Mouse (Mus musculus) embryonic facial prominence, embryonic 15.5 days (tissue): ENCODE data around the gene Ppp1r11. TPM values are rescaled to one million over a fixed set of nuclear protein-coding genes. Genes with fewer than 3 reads are reported as not detected.
A peak's percentile ranks its signal among the peaks of the same experiment; 100 is the strongest.

Experiments used
- ATAC-seq: fragments of 200-750 bp; cut with Nextera tagmentation; 2 replicates; pipeline ENCODE4 v1.8.0; 2017; ENCODE audit warnings: low read depth, moderate TSS enrichment; ENCODE audit not compliant: insufficient number of reproducible peaks, low FRiP score, low TSS enrichment
- H3K27ac ChIP-seq: fragments of 300-500 bp; sonication (generic); replicated peaks from 2 replicates; pipeline ENCODE4 v1.5.1; 2015; ENCODE audit warnings: mild to moderate bottlenecking, inconsistent platforms
- H3K27me3 ChIP-seq: fragments of 300-500 bp; sonication (generic); 2 replicates; pipeline ENCODE4 v1.6.1; 2015; ENCODE audit warnings: inconsistent platforms
- H3K36me3 ChIP-seq: fragments of 300-500 bp; sonication (generic); 2 replicates; pipeline ENCODE4 v1.6.1; 2015; ENCODE audit warnings: mild to moderate bottlenecking, inconsistent platforms
- H3K4me1 ChIP-seq: fragments of 300-500 bp; sonication (generic); 2 replicates; pipeline ENCODE4 v1.6.1; 2015; ENCODE audit warnings: inconsistent platforms
- H3K4me2 ChIP-seq: fragments of 300-500 bp; sonication (generic); replicated peaks from 2 replicates; pipeline ENCODE4 v1.6.1; 2015; ENCODE audit warnings: mild to moderate bottlenecking, inconsistent platforms
- H3K4me3 ChIP-seq: fragments of 300-500 bp; sonication (generic); replicated peaks from 2 replicates; pipeline ENCODE4 v1.5.1; 2015; ENCODE audit warnings: mild to moderate bottlenecking, inconsistent platforms
- H3K9ac ChIP-seq: fragments of 300-500 bp; sonication (generic); 2 replicates; pipeline ENCODE4 v1.6.1; 2015; ENCODE audit warnings: inconsistent platforms
- H3K9me3 ChIP-seq: fragments of 300-500 bp; sonication (generic); replicated peaks from 2 replicates; pipeline ENCODE4 v1.6.1; 2016; ENCODE audit warnings: inconsistent platforms
- whole genome bisulfite sequencing: fragments of 180-500 bp; shearing (Covaris S2); methylation state at CpG from one replicate; pipeline ENCODE4 v1.1.7; 2015; 5-methylcytosine and 5-hydroxymethylcytosine counted together
- polyA plus RNA-seq: library from polyadenylated mRNA; unstranded; fragments of >200 nt; fragmentation: Nextera tagmentation; extraction: Ambion mirVana; gene quantifications from 2 replicates; pipeline ENCODE4 v1.2.1, GENCODE M21; 2015

Ppp1r11 gene
- polyA plus RNA-seq, 1 experiment from 2014 or later, result 111 TPM

DNA sequence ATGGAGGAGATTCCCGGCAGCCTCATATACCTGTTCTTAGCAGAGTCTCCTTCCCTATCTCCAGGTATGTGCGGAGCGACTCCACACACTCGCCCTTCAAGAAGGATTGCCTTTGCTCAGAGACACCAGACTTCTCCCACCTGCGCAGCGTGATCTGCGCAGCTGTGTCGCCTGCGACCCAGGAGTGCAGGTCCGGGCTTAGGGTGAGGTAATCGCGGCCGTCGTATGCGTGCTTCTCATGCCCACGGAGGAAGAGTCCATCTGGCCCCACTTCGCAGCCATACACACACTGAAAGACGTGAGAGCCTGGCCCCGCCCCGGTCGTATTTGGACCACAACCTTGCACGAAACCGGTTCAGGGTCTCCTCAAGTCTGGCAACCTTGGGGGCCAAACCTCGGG lies 36.9 kb upstream of the Ppp1r11 start:
- no peak for ATAC-seq
- Histone ChIP-seq H3K9ac (no peak overlapping the region), H3K9me3 (no peaks in the 10 kb centered on the region), H3K4me2 (peak overlapping the region; percentile 27; the same call in 1 of the 2 replicates), H3K36me3 (no peaks in the 10 kb centered on the region), H3K4me3 (peak overlapping the region; percentile 11; the same call in 1 of the 2 replicates), H3K4me1 (0 out of 2 replicates have a peak, but pooled peaks cover 4% of the 10 kb centered on the region), H3K27me3 (peaks cover 27% of the 10 kb centered on the region), H3K27ac (no peak overlapping the region)
- 5% methylated on average over 24 of the region's 24 CpGs for WGBS

DNA sequence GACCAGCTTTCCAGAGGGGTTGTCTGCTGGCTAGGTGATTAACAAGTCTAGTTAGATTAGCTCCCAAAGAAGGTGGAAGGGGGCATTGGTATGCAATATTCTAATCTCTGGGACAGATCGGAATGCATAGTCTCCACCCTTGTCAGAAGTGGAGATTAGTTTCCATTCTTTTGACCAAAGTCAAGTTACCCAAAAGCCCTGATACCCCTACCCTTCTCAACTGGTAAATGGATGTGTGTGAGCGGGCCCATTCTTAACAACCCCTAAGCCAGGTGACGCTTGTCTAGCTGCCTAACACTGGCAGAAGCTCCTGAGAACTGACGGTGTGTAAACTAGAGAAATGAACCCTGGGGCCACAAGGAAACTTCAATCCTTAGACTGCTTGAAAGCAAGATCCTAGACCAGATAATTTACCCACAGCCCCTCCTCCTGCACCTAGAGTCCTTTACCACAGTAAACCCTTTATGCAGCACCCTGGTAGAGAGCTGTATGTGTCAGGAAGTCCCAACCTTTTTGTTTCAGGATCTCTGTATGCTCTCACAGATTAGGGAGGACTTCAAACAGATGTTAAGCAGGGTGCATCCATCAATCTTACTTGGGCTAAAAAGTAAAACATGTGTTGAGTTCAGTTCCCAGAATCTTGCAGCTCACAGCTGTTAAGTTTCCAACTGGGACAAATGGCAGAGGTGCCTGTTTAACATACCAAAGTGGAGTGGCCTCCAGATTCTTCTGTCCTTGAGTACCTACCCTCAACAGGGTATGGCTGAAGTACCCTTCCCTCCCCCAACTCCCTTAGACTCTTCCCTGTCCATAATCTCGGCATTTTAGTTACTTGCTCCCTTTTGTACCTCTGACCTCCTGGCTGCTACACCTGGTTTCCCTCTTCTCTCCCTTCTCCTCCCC lies 31.0 kb upstream of the Ppp1r11 start:
- H3K27ac ChIP-seq, result no peak overlapping the region
- H3K4me2 ChIP-seq, result no peak overlapping the region
- ATAC-seq, result no peak

GRCm38 (mm10) chr17:36981845-36982244 lies 30.3 kb upstream of the Ppp1r11 start:
- ATAC-seq, result no peak
- WGBS, result 6% methylated on average over 4 of the region's 4 CpGs
- H3K4me3 ChIP-seq, result peak overlapping the region; percentile 13; the same call in 1 of the 2 replicates
- no peaks in the 10 kb centered on the region for H3K4me1 ChIP-seq
- H3K9ac ChIP-seq, result no peak overlapping the region
- no peak overlapping the region for H3K27ac ChIP-seq
- H3K27me3 ChIP-seq, result no peaks in the 10 kb centered on the region
- no peaks in the 10 kb centered on the region for H3K36me3 ChIP-seq
- peak overlapping the region; percentile 37 for H3K4me2 ChIP-seq
- no peaks in the 10 kb centered on the region for H3K9me3 ChIP-seq

More for the DNA sequence above, 31.0 kb upstream of the Ppp1r11 start:
- H3K36me3 ChIP-seq, result no peaks in the 10 kb centered on the region
- H3K27me3 ChIP-seq, result peaks cover 6% of the 10 kb centered on the region
- H3K4me1 ChIP-seq, result no peaks in the 10 kb centered on the region
- H3K4me3 ChIP-seq, result no peak overlapping the region
- 31% methylated on average over 5 of the region's 5 CpGs for WGBS
- no peaks in the 10 kb centered on the region for H3K9me3 ChIP-seq
- no peak overlapping the region for H3K9ac ChIP-seq

GRCm38 (mm10) chr17:36981221-36981813 lies 29.8 kb upstream of the Ppp1r11 start, which contains the start of gene 2410137M14Rik:
2410137M14Rik (minus strand) TSS chr17:36981237.
- Histone ChIP-seq H3K4me1 (no peaks in the 10 kb centered on the region), H3K4me2 (peak within 1 kb of the TSS; percentile 37), H3K27ac (no peak within 1 kb of the TSS), H3K27me3 (no peaks in the 10 kb centered on the region), H3K9ac (no peak within 1 kb of the TSS), H3K9me3 (no peaks in the 10 kb centered on the region), H3K36me3 (no peaks in the 10 kb centered on the region), H3K4me3 (peak within 1 kb of the TSS; percentile 13)
- 10% methylated on average over 18 of the region's 18 CpGs for WGBS
- no peak for ATAC-seq

- Histone ChIP-seq H3K4me2 (no peak overlapping the region), H3K27me3 (no peaks in the 10 kb centered on the region), H3K4me1 (no peaks in the 10 kb centered on the region), H3K27ac (no peak overlapping the region), H3K9me3 (no peaks in the 10 kb centered on the region), H3K4me3 (no peak overlapping the region), H3K36me3 (no peaks in the 10 kb centered on the region), H3K9ac (no peak overlapping the region)
- no peak for ATAC-seq
- WGBS, result 54% methylated on average over 8 of the region's 8 CpGs
These were observed 21.8 kb upstream of the Ppp1r11 start for GRCm38 (mm10) chr17:36973271-36973787.

- ATAC-seq, result no peak
- no peak overlapping the region for H3K9ac ChIP-seq
- no peak overlapping the region for H3K4me3 ChIP-seq
- no peaks in the 10 kb centered on the region for H3K4me1 ChIP-seq
- no peak overlapping the region for H3K4me2 ChIP-seq
- no peaks in the 10 kb centered on the region for H3K36me3 ChIP-seq
- no peaks in the 10 kb centered on the region for H3K27me3 ChIP-seq
- H3K9me3 ChIP-seq, result no peaks in the 10 kb centered on the region
- 80% methylated on average over 3 of the region's 3 CpGs for WGBS
- H3K27ac ChIP-seq, result no peak overlapping the region
These were observed 21.2 kb upstream of the Ppp1r11 start for GRCm38 (mm10) chr17:36972791-36973190.

DNA sequence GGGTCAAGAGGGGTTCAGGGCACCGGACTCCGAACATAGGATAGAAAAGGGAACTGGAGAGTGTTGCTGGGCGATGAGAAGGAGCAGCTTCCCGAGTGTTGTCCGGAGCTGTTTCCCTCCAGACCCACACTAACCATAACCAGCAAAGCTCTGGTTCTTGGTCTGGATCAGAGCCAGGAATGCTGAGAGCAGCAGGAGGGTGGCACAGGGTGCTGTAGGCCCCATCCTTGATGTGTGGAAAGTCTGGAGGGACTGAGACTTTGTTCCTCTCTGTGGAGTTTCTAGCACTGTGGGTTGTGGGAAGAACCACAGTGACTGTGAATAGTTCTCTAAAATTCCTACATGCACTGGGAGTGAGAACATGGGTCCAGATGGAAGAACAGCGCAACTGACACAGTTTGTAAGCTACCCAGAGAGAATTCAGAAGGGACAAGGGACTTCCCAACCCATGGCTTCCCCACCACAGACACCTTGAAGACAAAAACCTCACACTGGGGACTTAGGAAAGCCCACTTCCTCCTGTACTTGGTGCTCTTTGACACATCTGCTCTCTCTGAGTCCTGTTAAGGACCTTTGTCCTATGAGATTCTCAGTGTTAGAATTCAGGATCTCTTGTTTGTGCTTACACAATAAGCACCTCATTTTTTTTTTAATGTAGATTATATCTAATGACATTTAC lies 19.8 kb upstream of the Ppp1r11 start:
- H3K4me1 ChIP-seq, result no peaks in the 10 kb centered on the region
- H3K4me2 ChIP-seq, result no peak overlapping the region
- no peaks in the 10 kb centered on the region for H3K27me3 ChIP-seq
- H3K36me3 ChIP-seq, result no peaks in the 10 kb centered on the region
- no peak overlapping the region for H3K4me3 ChIP-seq
- H3K9me3 ChIP-seq, result no peaks in the 10 kb centered on the region
- ATAC-seq, result no peak
- H3K9ac ChIP-seq, result no peak overlapping the region
- 84% methylated on average over 6 of the region's 6 CpGs for WGBS
- H3K27ac ChIP-seq, result no peak overlapping the region

- no peak overlapping the region for H3K4me2 ChIP-seq
- no peaks in the 10 kb centered on the region for H3K9me3 ChIP-seq
- no peak overlapping the region for H3K9ac ChIP-seq
- no peaks in the 10 kb centered on the region for H3K4me1 ChIP-seq
- no peaks in the 10 kb centered on the region for H3K27me3 ChIP-seq
- no peak overlapping the region for H3K4me3 ChIP-seq
- no peak overlapping the region for H3K27ac ChIP-seq
- WGBS, result 84% methylated on average over 14 of the region's 14 CpGs
- ATAC-seq, result no peak
- H3K36me3 ChIP-seq, result no peaks in the 10 kb centered on the region
These were observed 18.9 kb upstream of the Ppp1r11 start for GRCm38 (mm10) chr17:36970316-36970890.

- 72% methylated on average over 1 of the region's 1 CpGs for whole genome bisulfite sequencing
- Histone ChIP-seq H3K27me3 (no peaks in the 10 kb centered on the region), H3K9me3 (no peaks in the 10 kb centered on the region), H3K36me3 (no peaks in the 10 kb centered on the region), H3K27ac (no peak overlapping the region), H3K9ac (no peak overlapping the region), H3K4me2 (no peak overlapping the region), H3K4me3 (no peak overlapping the region), H3K4me1 (no peaks in the 10 kb centered on the region)
- ATAC-seq, result no peak
These were observed 15.3 kb upstream of the Ppp1r11 start for GRCm38 (mm10) chr17:36966875-36967274.

DNA sequence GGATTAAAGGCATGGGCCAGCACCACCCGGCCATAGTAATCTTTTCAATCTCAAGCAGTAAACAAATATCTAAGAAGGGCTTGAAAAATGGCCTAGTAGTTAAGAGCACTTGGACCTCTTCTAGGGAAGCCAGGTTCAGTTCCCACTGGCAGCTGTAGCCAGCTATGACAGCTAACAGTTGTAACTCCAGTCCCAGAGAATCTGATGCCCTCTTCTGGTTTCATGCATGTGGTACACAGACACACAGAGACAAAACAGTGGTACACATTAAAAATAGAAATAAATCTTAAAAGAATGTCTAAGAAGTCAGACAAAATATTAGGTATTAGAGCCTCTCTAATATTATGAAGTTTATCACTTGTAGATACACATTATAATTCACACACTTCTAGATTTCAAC lies 9.6 kb upstream of the Ppp1r11 start:
- H3K27me3 ChIP-seq, result no peaks in the 10 kb centered on the region
- H3K4me2 ChIP-seq, result no peak overlapping the region
- no peak for ATAC-seq
- H3K9ac ChIP-seq, result no peak overlapping the region
- H3K9me3 ChIP-seq, result no peaks in the 10 kb centered on the region
- peaks cover 3% of the 10 kb centered on the region; the same call in 1 of the 2 replicates for H3K36me3 ChIP-seq
- no peak overlapping the region for H3K4me3 ChIP-seq
- H3K27ac ChIP-seq, result no peak overlapping the region
- H3K4me1 ChIP-seq, result peaks cover 11% of the 10 kb centered on the region
- 82% methylated on average over 1 of the region's 1 CpGs for WGBS

DNA sequence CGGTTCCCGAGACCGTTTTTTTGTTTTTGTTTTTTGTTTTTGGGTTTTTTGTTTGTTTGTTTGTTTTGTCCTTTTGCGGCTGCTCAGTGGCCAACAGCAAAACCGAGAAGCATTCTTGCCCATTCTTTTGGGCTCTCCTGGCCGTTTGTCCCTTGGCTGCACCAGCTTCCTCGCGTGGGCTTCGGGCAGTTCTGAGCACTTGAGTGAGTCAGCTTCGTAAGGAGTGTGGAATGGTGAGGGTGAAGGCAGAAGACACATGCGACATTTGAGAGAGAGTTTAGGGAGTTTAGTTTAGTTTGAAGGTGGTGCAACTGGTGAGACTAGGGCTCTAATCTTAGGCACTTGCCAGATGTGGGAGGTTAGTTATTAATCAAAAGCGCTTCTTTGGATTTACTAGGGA lies 7.3 kb upstream of the Ppp1r11 start:
- H3K9ac ChIP-seq, result peak overlapping the region; percentile 66
- H3K27me3 ChIP-seq, result no peaks in the 10 kb centered on the region
- WGBS, result 10% methylated on average over 12 of the region's 12 CpGs
- peak overlapping the region; percentile 76 for H3K4me3 ChIP-seq
- H3K36me3 ChIP-seq, result peaks cover 15% of the 10 kb centered on the region
- peak overlapping the region; percentile 86 for H3K27ac ChIP-seq
- no peaks in the 10 kb centered on the region for H3K9me3 ChIP-seq
- H3K4me2 ChIP-seq, result peak overlapping the region; percentile 62
- H3K4me1 ChIP-seq, result peaks cover 11% of the 10 kb centered on the region
- ATAC-seq, result no peak
